Mouse (Mus musculus) urinary bladder, postnatal 14 days (tissue): ENCODE measurements at regions not wholly inside any gene's neighbourhood (a gene's known extent, or its start where the extent isn't known, plus 50 kb on each side); places are given as distances from the start of the nearest gene placed in this dataset.
"Not testable (repeated sequence)": the region's sequence is repeated elsewhere in the genome, so short reads cannot be mapped to it uniquely, and the experiment has no call there.

Experiments used
- DNase-seq: peaks from one replicate; pipeline ENCODE4 v3.0.0; 2021; ENCODE audit warnings: low spot score

DNA sequence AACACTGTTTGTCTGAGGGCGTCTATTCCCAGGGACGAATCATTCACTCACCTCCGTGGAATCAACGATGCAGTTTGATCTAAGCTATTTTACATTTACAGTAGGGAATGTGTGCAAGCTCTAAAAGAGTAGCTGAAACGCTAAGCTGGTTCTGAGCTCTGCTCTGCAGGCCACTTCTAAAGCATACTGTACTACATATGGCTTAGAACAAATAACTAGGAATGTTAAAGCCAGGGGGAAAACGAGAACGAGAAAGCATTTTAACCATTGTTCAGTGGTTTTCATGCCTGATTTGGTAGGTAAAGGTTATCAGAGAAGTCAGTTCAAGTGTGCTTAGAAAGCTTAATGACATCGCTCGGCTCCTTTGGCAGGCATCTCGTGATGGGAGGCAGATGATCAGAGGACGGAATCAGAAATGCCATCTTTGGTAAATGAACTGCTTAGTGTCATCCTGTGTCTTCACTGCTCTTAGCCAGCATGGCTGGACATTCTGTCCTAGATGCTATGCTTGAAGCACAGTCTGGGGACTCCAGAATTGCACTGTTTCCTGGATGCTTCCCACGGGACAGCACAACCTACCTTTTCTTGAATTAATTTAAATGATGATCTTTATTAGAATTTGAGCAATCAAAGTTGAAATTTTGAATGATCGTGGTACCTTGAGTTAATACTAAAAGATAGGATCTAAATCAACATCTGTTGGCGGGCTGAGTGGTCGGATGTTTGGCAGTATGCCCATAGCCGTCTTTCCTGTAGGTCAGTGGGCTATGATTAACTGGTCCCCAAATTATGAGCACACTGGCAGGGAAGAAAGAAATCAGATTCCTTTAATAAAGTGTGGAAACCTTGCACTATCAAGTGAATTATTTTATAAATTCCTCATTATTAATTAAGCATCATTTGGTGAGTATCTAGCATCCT is 495.2 kb downstream of the Hace1 start:
- no peak for DNase-seq

DNA sequence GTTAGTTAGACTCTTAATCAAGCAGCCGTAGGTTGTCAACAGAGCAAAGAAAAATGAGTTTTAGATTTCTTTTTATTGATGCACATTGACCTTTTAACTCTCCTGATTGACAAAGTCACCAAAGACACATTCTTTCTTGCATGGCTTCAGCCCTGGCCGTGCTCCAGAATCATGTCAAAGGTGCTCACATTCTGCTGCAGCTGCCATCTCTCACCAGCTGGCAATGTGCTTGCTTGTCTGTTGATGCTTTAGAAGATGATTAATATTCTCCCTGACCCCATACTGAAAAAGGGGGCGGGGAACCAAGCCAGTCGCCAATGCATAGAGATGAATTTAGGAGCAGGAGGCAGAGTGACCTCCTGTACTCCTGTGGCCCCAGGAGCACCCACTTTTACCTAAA is 510.1 kb downstream of the Hace1 start:
- no peak for DNase-seq

DNA sequence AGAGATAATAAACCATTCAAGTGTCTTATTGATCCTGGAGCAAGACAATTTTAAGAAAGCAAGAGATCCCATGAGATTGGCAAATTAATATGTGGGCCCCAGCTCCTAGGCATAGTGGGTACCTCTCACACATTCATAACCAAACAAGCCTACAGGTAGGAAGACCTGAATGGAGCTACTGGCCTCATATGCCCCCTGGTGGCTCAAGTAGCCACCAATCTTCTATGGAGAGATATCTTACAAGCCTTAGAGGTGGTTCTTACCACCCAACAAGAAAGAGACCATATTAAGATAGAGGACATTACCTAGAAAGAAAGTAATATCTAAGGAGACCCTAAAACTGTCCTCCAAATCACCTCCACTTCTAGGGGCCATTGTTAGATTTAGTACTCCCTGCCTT is 523.2 kb downstream of the Hace1 start:
- no peak for DNase-seq

DNA sequence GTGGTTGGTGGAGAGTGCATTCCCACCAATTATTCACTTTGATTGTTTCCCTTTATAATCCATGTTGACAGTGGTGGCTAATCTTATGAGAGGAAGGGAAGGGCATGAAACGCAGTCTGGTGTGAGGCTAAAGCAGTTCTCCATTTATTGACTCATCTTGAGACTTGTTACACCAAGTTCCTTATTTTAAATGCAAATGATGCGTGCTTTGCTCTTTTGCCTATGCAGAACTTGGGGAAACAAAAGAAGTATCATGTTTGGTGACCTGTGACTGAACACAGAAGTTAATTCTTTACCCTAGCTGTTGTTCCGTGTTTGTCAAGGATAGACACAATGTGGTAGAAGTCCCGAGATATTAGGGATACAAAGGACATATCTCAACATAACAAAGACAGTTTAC is 531.2 kb downstream of the Hace1 start:
- DNase-seq = no peak

DNA sequence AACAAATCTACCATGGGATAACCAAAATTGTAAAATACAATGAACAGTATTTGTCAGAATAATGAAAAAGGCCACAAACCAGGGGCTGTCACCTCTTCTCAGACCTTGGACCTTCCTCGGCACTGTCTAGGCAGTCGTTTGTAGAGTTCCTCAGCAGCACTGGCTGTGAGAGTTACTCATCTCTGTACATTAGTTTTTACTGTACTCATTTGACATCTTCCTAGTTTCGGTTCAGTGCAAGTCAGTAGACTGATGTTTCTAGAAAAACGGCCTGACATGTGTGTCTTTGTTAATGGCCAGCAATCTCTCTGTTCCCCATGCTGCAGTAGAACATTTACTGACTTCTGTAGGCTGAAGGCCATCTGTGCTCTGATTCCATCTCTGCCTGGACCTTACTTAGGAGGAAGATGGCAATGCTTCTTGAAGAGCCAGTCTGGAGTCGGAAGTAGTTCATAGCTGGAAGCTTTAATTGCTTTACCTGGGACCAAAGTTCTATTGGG is 537.1 kb downstream of the Hace1 start:
- DNase-seq = no peak

DNA sequence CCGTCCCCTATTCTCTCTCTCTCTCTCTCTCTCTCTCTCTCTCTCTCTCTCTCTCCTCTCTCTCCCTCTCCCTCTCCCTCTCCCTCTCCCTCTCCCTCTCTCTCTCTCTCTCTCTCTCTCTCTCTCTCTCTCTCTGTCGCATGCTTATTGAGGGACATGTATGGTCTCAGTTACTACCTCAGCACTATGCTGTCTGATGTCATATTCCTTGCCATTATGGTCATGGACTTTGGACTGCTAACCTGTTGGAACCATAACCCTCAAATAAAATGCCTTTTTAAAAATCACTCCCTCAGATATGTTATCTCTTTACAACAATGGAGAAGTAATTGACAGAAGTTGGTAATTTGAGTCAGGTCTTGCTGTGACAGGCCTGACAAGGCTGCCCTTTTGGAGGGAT is 544.8 kb downstream of the Hace1 start:
- not testable (repeated sequence) for DNase-seq

DNA sequence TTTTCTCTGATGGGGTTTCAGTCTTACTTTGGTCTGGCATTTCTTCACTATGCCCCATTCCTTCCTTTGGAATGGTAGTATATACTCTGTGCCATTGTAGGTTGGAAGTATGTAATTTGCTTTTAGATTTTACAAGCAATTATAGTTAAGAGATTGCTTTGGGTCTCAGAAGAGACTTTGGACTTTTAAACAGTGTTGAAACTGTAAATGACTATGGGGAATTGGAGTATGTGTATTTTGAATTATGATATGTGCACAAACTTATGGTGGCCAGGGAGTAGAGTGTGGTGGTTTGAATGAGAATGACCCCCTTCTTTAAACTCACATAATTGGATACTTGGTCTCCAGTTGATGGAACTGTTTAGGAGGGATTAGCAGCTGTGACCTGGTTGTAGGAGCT is 546.2 kb downstream of the Hace1 start:
- DNase-seq = no peak

DNA sequence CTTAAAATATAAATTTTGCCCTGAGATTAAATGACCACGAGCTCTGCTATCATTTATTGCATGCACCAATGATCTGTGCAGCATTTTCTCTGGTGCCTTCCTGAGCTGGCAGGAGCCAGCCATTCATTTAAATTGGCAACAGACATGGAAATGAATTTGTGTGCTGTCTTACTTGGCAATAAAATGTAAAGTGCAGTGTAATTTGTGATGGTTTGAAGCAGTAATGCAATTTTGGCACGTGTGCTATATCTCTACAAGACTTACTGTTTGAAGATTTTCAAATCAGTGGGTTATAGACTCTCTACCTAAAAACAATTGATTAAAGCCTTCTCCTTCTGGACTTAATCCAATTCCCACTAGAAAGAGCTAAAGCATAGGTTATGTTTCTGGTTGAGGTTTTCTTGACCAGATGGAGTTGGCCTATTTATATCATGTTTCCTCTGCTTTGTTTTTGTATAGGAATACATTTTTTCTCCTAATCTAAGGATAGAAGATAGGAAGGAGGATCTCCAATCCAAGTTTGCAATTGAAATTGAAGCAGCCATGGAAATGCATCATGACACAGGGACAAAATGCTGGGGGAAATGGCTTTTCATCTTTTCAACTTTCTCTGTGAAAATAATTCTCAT is 557.6 kb downstream of the Hace1 start:
- DNase-seq = no peak

DNA sequence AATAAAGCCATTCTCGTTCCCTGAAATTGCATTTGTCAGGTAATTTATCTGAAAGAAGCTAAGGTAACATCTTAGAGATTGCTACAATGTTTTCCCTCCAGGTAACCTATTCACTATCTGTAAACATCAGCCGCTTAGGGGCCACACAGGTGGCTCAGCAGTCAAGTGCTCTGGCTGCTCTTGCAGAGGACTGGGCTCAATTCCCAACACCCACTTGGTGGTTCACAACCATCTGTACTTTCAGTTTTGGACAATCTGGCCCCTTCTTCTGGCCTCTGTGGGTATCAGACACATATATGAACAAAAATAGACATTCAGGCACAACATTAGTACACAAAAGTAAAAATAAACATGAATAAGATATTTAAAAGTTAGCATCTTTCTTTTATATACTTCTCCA is 596.4 kb downstream of the Hace1 start:
- no peak for DNase-seq

DNA sequence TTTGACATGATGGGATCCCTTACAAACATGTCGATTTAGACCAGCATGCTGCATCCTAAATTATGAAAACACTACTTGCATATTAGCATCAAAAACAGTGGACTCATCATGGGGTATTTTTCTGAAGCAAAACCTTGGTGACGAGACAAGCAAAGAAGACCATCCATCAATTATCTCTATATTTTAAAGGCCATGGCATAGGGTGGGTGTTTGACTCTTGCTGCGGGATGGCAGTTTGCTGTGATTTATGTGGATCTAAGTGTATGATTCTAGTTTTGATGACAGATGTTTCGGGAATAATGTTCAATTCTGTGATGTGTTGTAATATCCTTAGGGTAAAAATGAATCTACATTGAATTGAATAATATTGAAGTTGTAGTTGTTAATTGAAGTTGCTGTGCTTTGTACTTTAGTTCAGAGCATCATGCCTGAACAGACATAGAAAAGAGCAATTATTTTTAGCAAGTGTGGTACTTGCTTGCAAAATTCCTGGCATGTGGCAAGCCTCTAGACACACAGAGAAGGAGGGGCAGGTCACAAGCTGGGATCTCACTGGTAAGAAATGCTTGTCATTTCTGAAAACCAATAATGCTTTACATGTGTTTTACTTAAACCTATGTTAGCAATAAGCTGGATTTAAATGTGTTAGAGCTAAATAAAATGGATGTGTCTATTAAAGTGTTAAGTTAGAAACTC is 608.3 kb downstream of the Hace1 start:
- DNase-seq = no peak

DNA sequence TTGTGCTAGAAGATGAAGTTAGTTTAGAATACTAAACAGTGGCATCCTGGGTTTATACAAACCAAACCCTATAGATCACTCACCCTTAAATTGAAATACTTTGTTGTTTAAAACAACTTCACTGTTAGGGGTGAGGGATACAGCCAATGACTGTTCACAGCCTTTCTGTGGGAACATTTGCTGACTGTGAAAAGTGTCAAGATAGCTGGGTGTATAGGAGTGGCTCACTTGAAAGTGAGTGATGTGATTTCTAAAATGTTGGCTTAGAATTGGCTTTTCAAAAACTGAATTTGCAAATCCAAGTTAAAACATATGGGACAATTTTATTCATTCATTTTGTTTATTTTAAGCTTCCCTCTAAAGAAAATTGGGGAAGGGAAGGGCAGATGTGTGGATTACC is 616.5 kb downstream of the Hace1 start:
- DNase-seq = no peak

DNA sequence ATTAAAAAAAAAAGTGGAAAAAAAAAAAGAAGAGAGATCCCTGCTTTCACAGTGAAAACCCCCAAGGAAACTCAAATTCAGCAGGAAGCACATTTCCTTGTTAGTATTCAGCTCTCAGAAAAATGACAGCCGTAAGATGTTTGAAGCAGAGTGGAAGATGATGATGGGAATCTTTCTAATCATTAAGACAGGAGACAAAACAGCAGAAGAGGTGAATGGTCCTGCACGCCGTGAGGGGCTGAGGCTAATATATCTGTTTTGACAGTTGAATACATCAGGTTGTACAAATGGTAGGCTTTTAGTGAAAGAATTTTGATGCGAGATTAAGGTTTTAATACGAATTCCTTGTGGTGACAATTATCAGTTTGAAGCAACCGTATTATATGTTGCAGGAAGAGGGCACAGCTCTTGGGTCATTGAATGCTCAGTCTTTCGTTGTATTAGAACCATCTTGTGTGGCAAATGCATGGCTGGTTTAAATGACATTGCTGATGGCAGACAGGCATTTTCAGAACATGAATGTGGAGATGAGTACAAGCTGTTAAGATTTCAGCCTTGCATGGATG is 649.3 kb downstream of the Hace1 start:
- DNase-seq = no peak

DNA sequence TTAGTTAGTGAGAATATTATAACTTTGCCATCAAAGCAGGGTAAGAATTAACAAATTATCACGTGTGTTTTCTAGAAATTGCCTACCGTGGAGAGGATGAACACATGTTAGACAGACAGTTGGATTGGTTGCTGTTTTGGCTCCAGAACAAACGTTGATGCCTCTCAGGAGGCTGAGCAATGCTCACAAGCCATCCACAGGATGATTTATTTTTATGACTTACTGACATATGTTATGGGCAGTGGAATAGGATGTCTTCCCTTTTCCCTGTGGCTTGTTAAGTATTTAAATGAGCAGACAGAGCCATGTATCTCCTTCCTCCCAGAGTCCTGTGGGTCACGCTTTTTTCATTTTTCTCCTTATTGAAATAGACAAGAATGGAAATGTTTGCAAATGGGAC is 652.0 kb downstream of the Hace1 start:
- DNase-seq = no peak

DNA sequence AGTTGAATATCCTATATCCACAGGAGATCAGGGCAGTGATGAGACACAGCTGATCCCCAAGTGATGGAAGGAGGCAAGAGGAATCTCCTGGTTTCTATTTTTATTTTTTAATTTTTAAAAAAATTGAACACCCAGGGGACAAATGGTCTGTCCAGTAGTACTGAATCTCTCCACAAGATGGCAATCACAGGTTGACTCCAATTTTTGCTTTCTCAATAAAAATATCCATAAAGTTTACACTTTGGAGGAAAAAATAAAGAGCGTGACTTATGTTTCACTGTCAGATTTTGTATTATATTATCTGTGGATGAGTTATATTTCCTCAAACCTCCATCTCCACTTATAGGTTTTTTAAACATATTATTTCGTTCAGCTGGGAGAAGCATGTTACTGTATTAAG is 658.0 kb downstream of the Hace1 start:
- no peak for DNase-seq

DNA sequence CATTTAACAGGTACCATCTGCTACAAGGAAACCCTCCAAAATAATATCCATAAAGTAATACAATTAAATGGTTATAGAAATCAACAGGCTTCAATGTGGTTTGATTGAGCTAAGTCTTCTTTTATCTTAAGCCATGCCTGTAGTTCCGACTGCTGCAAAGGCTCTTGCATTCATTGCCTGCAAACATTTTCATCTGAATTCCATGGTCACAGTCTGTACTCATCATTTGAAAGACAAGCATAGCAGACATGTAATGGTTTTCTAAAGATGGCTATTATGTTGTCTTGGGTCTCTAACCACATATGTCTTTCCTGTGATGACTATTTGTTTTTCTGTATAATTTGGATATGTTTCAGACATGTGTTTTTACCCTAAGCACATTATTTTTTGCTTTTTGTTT is 677.9 kb downstream of the Hace1 start:
- no peak for DNase-seq

DNA sequence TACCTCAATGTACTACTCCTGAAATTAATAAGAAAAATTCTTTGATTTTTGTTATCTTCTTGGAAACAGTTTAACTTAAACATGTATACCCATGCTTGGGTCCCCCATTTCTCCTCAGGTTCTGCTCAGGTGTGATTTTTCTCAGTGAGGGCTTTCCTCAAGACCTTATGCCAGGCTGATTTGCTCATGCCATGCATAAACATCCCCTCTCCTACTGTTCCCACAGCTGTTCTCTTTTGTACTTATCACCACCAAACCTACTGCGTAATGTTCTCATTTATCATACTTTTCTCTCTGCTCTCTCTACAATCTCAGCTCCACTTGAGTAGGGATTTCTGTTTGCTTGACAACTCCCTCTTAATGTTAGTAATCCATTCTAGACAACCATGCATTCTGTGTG is 692.1 kb downstream of the Hace1 start:
- no peak for DNase-seq

DNA sequence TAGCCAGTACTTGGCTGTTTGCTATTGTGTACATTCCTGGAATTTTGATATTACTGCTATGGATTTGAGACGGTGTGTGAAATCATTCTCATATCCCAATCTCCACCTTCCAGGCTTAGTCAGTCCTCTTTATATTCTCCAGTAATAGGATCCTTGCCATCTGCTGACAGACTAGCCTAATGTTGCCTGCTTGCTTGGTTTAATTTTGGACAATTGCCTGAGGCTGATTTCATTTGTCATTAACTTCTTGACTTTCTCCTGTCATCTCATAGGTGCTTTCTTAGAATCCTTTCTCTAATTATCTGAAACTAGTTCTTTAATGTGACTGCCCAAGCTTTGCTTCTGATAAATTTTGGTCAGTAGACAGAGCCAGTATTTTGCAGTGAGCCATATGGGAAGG is 696.2 kb downstream of the Hace1 start:
- DNase-seq = no peak

DNA sequence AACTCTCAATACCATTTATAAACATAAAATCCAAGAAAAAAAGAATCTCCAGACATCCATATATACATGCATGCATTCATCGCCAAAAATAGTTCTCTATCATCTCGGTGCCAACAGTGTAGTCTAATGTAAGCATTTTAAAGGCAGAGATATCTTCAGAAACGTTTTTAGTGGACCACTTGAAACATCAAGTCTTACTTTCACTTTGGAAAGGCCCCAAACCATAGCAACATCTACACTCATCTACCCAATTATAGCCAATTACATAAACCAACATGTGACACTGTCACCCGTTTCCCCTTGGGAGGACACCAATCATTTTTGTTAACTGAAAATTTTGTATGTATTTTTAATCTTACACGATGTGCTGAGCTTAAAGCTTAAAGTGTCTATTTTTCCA is 716.7 kb downstream of the Hace1 start:
- DNase-seq = no peak

DNA sequence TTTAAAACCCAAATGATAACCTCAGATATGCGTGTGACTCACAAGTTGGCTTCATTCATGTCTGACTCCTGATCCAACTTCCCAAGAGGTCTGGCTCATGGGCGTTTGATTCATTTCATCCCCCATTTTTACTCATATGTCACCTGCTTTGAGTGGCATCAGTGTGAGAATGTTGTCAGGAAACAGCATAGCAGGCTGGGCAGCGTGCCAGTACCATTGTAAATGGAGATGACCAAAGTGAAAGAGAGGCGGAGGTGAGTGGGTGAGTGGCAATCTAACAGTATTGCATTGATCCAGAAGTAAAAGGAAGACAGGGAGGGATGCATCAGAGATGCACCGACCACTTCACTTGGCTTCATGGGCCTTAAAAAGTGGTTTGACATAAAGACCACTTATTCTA is 720.7 kb downstream of the Hace1 start:
- no peak for DNase-seq

DNA sequence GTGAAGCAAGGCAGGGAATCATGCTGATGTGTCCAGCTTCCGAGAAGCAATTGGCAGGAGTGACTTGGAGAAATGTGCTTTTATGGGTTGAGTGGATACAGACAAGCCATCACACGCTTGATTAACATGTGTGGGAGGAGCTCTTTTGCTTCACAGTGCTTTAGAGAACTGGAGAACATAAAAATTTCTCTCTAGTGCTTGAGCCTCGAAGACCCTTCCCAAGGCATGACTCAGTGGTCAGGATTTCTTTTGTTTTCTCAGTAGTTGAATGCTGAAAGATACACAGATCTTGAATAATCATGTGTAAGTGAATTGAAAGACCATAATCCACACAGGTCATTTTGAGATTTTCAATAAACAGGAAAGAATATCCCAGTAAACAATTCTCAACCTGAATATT is 721.9 kb downstream of the Hace1 start:
- DNase-seq = no peak

DNA sequence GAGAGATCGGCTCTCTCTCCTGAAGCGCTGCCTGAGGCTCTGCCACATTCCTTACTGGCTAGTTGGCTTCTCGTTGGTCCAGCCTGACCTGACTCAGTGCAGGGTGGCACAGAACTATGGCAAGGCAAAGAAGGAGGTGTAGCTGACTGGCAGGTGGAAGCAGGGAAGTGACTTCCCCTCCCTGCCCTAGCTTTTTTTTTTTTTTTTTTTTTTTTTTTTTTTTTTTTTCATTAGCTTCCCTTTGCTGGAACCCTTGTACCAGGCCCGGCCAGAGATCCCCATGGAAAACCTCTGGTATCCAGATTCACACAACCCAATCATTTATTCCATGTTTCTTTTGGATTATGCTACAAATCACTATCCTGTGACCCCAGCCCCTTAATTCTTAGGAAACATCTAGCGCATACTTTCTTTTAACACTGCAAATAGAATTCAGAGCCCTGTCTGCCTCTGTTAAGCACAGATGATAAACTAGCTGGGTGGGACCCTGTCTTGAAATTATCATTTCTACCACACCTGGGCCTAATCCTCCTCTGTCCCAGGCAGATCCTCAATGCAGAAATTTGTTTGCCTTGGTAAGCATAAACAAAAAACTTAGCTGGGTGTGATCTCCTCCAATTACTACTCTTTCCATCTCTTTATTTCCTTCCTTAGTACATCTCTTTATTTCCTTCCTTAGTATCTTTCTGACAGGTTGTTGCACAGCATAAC is 742.9 kb downstream of the Hace1 start:
- DNase-seq = no peak

DNA sequence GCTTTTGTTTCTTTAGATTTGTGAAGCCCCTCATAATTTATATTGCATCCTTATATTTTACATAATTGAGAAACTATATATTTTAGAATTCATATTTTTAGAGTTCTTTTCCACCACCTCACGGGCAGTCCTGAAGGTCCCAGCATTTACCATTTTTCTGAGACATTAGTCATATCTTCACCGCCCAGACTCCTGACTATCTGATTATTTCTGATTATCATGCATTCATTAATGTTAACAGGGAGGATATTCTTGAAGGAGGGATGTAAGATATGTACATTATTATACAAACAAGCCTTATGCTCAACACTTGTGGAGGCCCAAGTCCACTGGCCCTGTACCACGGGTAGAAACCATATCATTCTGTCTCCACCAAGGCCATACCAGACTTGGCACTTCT is 743.4 kb downstream of the Hace1 start:
- DNase-seq = no peak
